Mouse (Mus musculus) liver, embryonic 11.5 days (tissue): ENCODE measurements around the gene Vmn1r237. TPM values are rescaled to one million over a fixed set of nuclear protein-coding genes. Genes with fewer than 3 reads are reported as not detected.

Experiments
- ATAC-seq: fragments of 200-750 bp; cut with Nextera tagmentation; replicated peaks from 2 replicates; pipeline ENCODE4 v1.8.0; 2017; ENCODE audit warnings: moderate number of reproducible peaks, mild to moderate bottlenecking, moderate TSS enrichment, moderate library complexity; ENCODE audit not compliant: low FRiP score
- DNase-seq: peaks from one replicate; pipeline ENCODE4 v3.0.0-alpha.2; 2017; ENCODE audit warnings: low spot score
- H3K27ac ChIP-seq: fragments of 300-500 bp; sonication (generic); 2 replicates; pipeline ENCODE4 v1.5.1; 2014; ENCODE audit warnings: mild to moderate bottlenecking, low read depth, low read length, control low read depth
- H3K27me3 ChIP-seq: fragments of 300-500 bp; sonication (generic); replicated peaks from 2 replicates; pipeline ENCODE4 v1.6.1; 2014; ENCODE audit warnings: low read length, mixed read lengths; ENCODE audit not compliant: control insufficient read depth, insufficient read depth
- H3K36me3 ChIP-seq: fragments of 300-500 bp; sonication (generic); 2 replicates; pipeline ENCODE4 v1.6.1; 2014; ENCODE audit warnings: mild to moderate bottlenecking, low read length, moderate library complexity, mixed read lengths; ENCODE audit not compliant: control insufficient read depth, insufficient read depth
- H3K4me1 ChIP-seq: fragments of 300-500 bp; sonication (generic); replicated peaks from 2 replicates; pipeline ENCODE4 v1.6.1; 2014; ENCODE audit warnings: low read length, mixed read lengths; ENCODE audit not compliant: control insufficient read depth, insufficient read depth
- H3K4me2 ChIP-seq: fragments of 300-500 bp; sonication (generic); 2 replicates; pipeline ENCODE4 v1.6.1; 2014; ENCODE audit warnings: mild to moderate bottlenecking, control low read depth, moderate library complexity
- H3K4me3 ChIP-seq: fragments of 300-500 bp; sonication (generic); 2 replicates; pipeline ENCODE4 v1.5.1; 2014; ENCODE audit warnings: low read depth, low read length, control low read depth
- H3K9ac ChIP-seq: fragments of 300-500 bp; sonication (generic); 2 replicates; pipeline ENCODE4 v1.6.1; 2014; ENCODE audit warnings: low read depth, low read length, control low read depth
- H3K9me3 ChIP-seq: fragments of 300-500 bp; sonication (generic); 2 replicates; pipeline ENCODE4 v1.6.1; 2016; ENCODE audit warnings: low read length, inconsistent platforms, mixed read lengths; ENCODE audit not compliant: control insufficient read depth
- WGBS: fragments of 180-500 bp; shearing (Covaris S2); extraction: QIAGEN DNeasy Blood & Tissue Kit; methylation state at CpG from one replicate; pipeline ENCODE4 v1.1.7; 2014; 5-methylcytosine and 5-hydroxymethylcytosine counted together
- microRNA-seq: library from miRNA; unstranded; fragments of <30 nt; microRNA quantifications from one replicate; pipeline ENCODE4, GENCODE M21; 2017; ENCODE audit warnings: borderline number of aligned reads
- polyA plus RNA-seq: library from polyadenylated mRNA; unstranded; fragments of >200 nt; fragmentation: Nextera tagmentation; extraction: Ambion mirVana; gene quantifications from 2 replicates; pipeline ENCODE4 v1.2.1, GENCODE M21; 2014

Vmn1r237 gene
- not detected in 2 replicates for polyA plus RNA-seq

- Histone ChIP-seq H3K9ac (no peak within 1 kb of the TSS), H3K4me2 (no peak within 1 kb of the TSS), H3K36me3 (no peaks in the 10 kb centered on the region), H3K27me3 (no peaks in the 10 kb centered on the region), H3K4me1 (no peaks in the 10 kb centered on the region), H3K27ac (no peak within 1 kb of the TSS), H3K9me3 (no peaks in the 10 kb centered on the region), H3K4me3 (no peak within 1 kb of the TSS)
- DNase-seq (no peak), ATAC-seq (no peak)
Measured at GRCm38 (mm10) chr17:21311565-21311964, at the start of gene Vmn1r237. Gene Vmn1r237 (plus strand): TSS chr17:21311865.

- Histone ChIP-seq H3K9me3 (no peaks in the 10 kb centered on the region), H3K36me3 (no peaks in the 10 kb centered on the region), H3K4me2 (no peak overlapping the region), H3K27me3 (no peaks in the 10 kb centered on the region), H3K9ac (no peak overlapping the region), H3K4me1 (no peaks in the 10 kb centered on the region), H3K4me3 (no peak overlapping the region), H3K27ac (no peak overlapping the region)
- DNase-seq (no peak), ATAC-seq (peak; percentile 36; the same call in 1 of the 2 replicates)
- 8% methylated on average over 4 of the region's 4 CpGs for WGBS
Measured at GRCm38 (mm10) chr17:21272103-21272502, 39.6 kb upstream of the Vmn1r237 start.

GRCm38 (mm10) chr17:21282642-21283041 is 29.0 kb upstream of the Vmn1r237 start, which contains the start of gene Vmn1r236:
Gene Vmn1r236 (plus strand): TSS chr17:21282942.
- ATAC-seq (no peak), DNase-seq (no peak)
- no peaks in the 10 kb centered on the region for H3K9me3 ChIP-seq
- H3K4me3 ChIP-seq = no peak within 1 kb of the TSS
- no peak within 1 kb of the TSS for H3K9ac ChIP-seq
- H3K4me1 ChIP-seq = no peaks in the 10 kb centered on the region
- no peaks in the 10 kb centered on the region for H3K27me3 ChIP-seq
- H3K27ac ChIP-seq = no peak within 1 kb of the TSS
- H3K36me3 ChIP-seq = no peaks in the 10 kb centered on the region
- H3K4me2 ChIP-seq = no peak within 1 kb of the TSS
- WGBS = 74% methylated on average over 3 of the region's 3 CpGs

GRCm38 (mm10) chr17:21284395-21284794 is 27.3 kb upstream of the Vmn1r237 start:
- no peak overlapping the region for H3K9ac ChIP-seq
- no peaks in the 10 kb centered on the region for H3K4me1 ChIP-seq
- H3K27me3 ChIP-seq = no peaks in the 10 kb centered on the region
- no peak for ATAC-seq
- H3K36me3 ChIP-seq = no peaks in the 10 kb centered on the region
- H3K4me3 ChIP-seq = no peak overlapping the region
- no peak for DNase-seq
- no peak overlapping the region for H3K4me2 ChIP-seq
- no peaks in the 10 kb centered on the region for H3K9me3 ChIP-seq
- no peak overlapping the region for H3K27ac ChIP-seq

GRCm38 (mm10) chr17:21289695-21290094 is 22.0 kb upstream of the Vmn1r237 start:
- ATAC-seq (no peak), DNase-seq (no peak)
- no peaks in the 10 kb centered on the region for H3K36me3 ChIP-seq
- no peaks in the 10 kb centered on the region for H3K4me1 ChIP-seq
- no peaks in the 10 kb centered on the region for H3K27me3 ChIP-seq
- no peaks in the 10 kb centered on the region for H3K9me3 ChIP-seq
- H3K9ac ChIP-seq = no peak overlapping the region
- H3K27ac ChIP-seq = no peak overlapping the region
- H3K4me3 ChIP-seq = no peak overlapping the region
- no peak overlapping the region for H3K4me2 ChIP-seq

Small RNA genes lying within 50 kb of the gene (microRNA-seq; reads per million reads assigned to microRNA genes)
- not detected for gene Gm26384

Other genes with a start within 250 kb of the Vmn1r237 start
- gene Vmn1r234, start 85.8 kb upstream of the Vmn1r237 start, polyA plus RNA-seq = not detected in 2 replicates
- gene Vmn1r235, start 55.5 kb upstream of the Vmn1r237 start, polyA plus RNA-seq = not detected in 2 replicates
- not detected in 2 replicates for gene Vmn1r236, start 28.9 kb upstream of the Vmn1r237 start, polyA plus RNA-seq
- gene Zfp677, start 71.9 kb downstream of the Vmn1r237 start, polyA plus RNA-seq = 1.7 and 2.1 TPM in 2 replicates
- 3.9 and 4.9 TPM in 2 replicates for gene Zfp54, start 111.4 kb downstream of the Vmn1r237 start, polyA plus RNA-seq
- 13.0 and 13.5 TPM in 2 replicates for gene Zfp51, start 138.5 kb downstream of the Vmn1r237 start, polyA plus RNA-seq
- gene Zfp53, start 177.1 kb downstream of the Vmn1r237 start, polyA plus RNA-seq = 7.5 and 7.8 TPM in 2 replicates
- gene Zfp52, start 223.7 kb downstream of the Vmn1r237 start, polyA plus RNA-seq = 1.7 and 2.5 TPM in 2 replicates